Mouse (Mus musculus): ENCODE measurements around the gene Prss22. TPM values are rescaled to one million over a fixed set of nuclear protein-coding genes. Genes with fewer than 3 reads are reported as not detected.

The Prss22 gene
- polyA plus RNA-seq, 1 experiment from 2014 or later = 3.4 TPM

DNA sequence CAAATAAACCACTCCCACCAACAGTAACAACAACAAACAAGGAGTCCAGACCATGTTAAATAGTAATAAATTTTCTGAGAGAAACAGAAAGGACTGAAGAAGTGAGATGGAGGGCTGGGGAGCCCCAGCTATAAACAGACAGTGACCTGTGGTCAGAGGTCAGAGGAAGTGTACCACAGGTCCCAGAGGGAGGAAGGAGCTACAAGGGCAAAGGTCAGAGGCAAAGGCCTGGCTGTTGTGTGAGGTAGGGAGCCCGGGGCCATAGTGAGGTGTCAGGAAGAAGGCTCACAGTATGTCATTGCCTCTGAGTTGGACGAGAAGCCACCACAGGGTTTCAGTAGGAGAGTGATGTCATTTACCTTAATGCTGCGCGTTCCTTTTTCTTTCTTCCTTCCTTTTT is 15.0 kb downstream of the Prss22 start:
- no peaks in the 10 kb centered on the region for H3K36me3 ChIP-seq (ENCODE audit: control insufficient read depth, insufficient read depth, low read length)
- H3K4me3 ChIP-seq (ENCODE audit: low read depth, low read length) = no peak overlapping the region
- H3K27me3 ChIP-seq (ENCODE audit: control insufficient read depth, insufficient read depth, low read length) = no peaks in the 10 kb centered on the region
- H3K4me2 ChIP-seq (replicated peaks; ENCODE audit: low read depth) = no peak overlapping the region
- TF ChIP-seq CTCF (IDR thresholded peaks at IDR 0.05; ENCODE audit: low read depth) = no peak
- TF ChIP-seq EP300 (optimal IDR thresholded peaks at IDR 0.05) = no peak
- H3K9me3 ChIP-seq (ENCODE audit: control insufficient read depth, low read length) = no peaks in the 10 kb centered on the region
- WGBS = 55% methylated on average over 4 of the region's 4 CpGs
- no peaks in the 10 kb centered on the region for H3K4me1 ChIP-seq (replicated peaks; ENCODE audit: control insufficient read depth, insufficient read depth)
- H3K27ac ChIP-seq (replicated peaks) = no peak overlapping the region
- H3K9ac ChIP-seq (ENCODE audit: low read length) = no peak overlapping the region
- ATAC-seq (ENCODE audit: low FRiP score, low TSS enrichment) (no peak), DNase-seq (ENCODE audit: low spot score) (no peak)

- no peak within 1 kb of the TSS for H3K9ac ChIP-seq (ENCODE audit: low read length)
- TF ChIP-seq EP300 (optimal IDR thresholded peaks at IDR 0.05) (no peak), CTCF (IDR thresholded peaks at IDR 0.05; ENCODE audit: low read depth) (no peak)
- no peaks in the 10 kb centered on the region for H3K36me3 ChIP-seq (ENCODE audit: control insufficient read depth, insufficient read depth, low read length)
- H3K9me3 ChIP-seq (ENCODE audit: control insufficient read depth, low read length) = no peaks in the 10 kb centered on the region
- no peak for DNase-seq (ENCODE audit: low spot score)
- H3K27me3 ChIP-seq (ENCODE audit: control insufficient read depth, insufficient read depth, low read length) = no peaks in the 10 kb centered on the region
- peak; percentile 57 for ATAC-seq (ENCODE audit: low FRiP score, low TSS enrichment)
- WGBS = 52% methylated on average over 10 of the region's 10 CpGs
- no peak within 1 kb of the TSS for H3K4me3 ChIP-seq (ENCODE audit: low read depth, low read length)
- H3K4me1 ChIP-seq (replicated peaks; ENCODE audit: control insufficient read depth, insufficient read depth) = no peaks in the 10 kb centered on the region
- H3K4me2 ChIP-seq (replicated peaks; ENCODE audit: low read depth) = no peak within 1 kb of the TSS
- peak within 1 kb of the TSS; percentile 24; the same call in 1 of the 2 replicates for H3K27ac ChIP-seq (replicated peaks)
These were observed 17.5 kb downstream of the Prss22 start, which contains the start of gene Prss30 for GRCm38 (mm10) chr17:23980297-23980909. Gene Prss30, minus strand, starts transcription at chr17:23980566.

GRCm38 (mm10) chr17:23979471-23979870 is 18.4 kb downstream of the Prss22 start:
- no peaks in the 10 kb centered on the region for H3K4me1 ChIP-seq (replicated peaks; ENCODE audit: control insufficient read depth, insufficient read depth)
- H3K36me3 ChIP-seq (ENCODE audit: control insufficient read depth, insufficient read depth, low read length) = no peaks in the 10 kb centered on the region
- TF ChIP-seq EP300 (optimal IDR thresholded peaks at IDR 0.05) = no peak
- TF ChIP-seq CTCF (IDR thresholded peaks at IDR 0.05; ENCODE audit: low read depth) = no peak
- peak overlapping the region; percentile 24; the same call in 1 of the 2 replicates for H3K27ac ChIP-seq (replicated peaks)
- DNase-seq (ENCODE audit: low spot score) (no peak), ATAC-seq (ENCODE audit: low FRiP score, low TSS enrichment) (peak; percentile 85)
- H3K9me3 ChIP-seq (ENCODE audit: control insufficient read depth, low read length) = no peaks in the 10 kb centered on the region
- no peaks in the 10 kb centered on the region for H3K27me3 ChIP-seq (ENCODE audit: control insufficient read depth, insufficient read depth, low read length)
- 31% methylated on average over 3 of the region's 3 CpGs for WGBS
- no peak overlapping the region for H3K4me3 ChIP-seq (ENCODE audit: low read depth, low read length)
- H3K4me2 ChIP-seq (replicated peaks; ENCODE audit: low read depth) = no peak overlapping the region
- no peak overlapping the region for H3K9ac ChIP-seq (ENCODE audit: low read length)

DNA sequence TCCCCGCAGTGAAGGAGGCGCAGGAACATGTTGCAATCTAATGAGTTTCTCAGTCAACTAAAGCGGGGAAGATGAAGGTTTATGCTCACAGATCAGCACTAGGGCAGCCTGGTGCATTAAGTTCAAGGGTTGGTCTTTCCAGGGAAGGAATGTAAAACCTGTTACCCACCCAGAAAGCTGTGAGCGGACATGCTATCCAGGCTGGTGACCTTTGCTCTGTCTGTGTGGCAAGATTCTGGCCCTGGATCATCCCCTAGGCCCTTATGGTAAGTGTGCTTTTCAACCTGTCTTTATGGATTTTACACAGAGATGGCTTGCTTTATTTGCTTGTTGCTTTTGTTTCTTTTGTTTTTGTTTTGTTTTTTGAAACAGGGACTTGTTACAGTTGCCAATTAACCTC is 21.2 kb downstream of the Prss22 start:
- Histone ChIP-seq H3K27me3 (ENCODE audit: control insufficient read depth, insufficient read depth, low read length) (no peaks in the 10 kb centered on the region), H3K4me3 (ENCODE audit: low read depth, low read length) (no peak overlapping the region), H3K4me2 (replicated peaks; ENCODE audit: low read depth) (no peak overlapping the region), H3K4me1 (replicated peaks; ENCODE audit: control insufficient read depth, insufficient read depth) (no peaks in the 10 kb centered on the region), H3K36me3 (ENCODE audit: control insufficient read depth, insufficient read depth, low read length) (no peaks in the 10 kb centered on the region), H3K27ac (replicated peaks) (no peak overlapping the region), H3K9ac (ENCODE audit: low read length) (no peak overlapping the region), H3K9me3 (ENCODE audit: control insufficient read depth, low read length) (no peaks in the 10 kb centered on the region)
- no peak for ATAC-seq (ENCODE audit: low FRiP score, low TSS enrichment)
- no peak for DNase-seq (ENCODE audit: low spot score)
- WGBS = 82% methylated on average over 4 of the region's 4 CpGs
- TF ChIP-seq EP300 (optimal IDR thresholded peaks at IDR 0.05) (no peak), CTCF (IDR thresholded peaks at IDR 0.05; ENCODE audit: low read depth) (no peak)

GRCm38 (mm10) chr17:23971315-23971714 is 26.6 kb downstream of the Prss22 start:
- H3K4me2 ChIP-seq (replicated peaks; ENCODE audit: low read depth) = no peak overlapping the region
- ATAC-seq (ENCODE audit: low FRiP score, low TSS enrichment) (no peak), DNase-seq (ENCODE audit: low spot score) (no peak)
- H3K4me3 ChIP-seq (ENCODE audit: low read depth, low read length) = no peak overlapping the region
- no peak overlapping the region for H3K27ac ChIP-seq (replicated peaks)
- H3K4me1 ChIP-seq (replicated peaks; ENCODE audit: control insufficient read depth, insufficient read depth) = no peaks in the 10 kb centered on the region
- H3K27me3 ChIP-seq (ENCODE audit: control insufficient read depth, insufficient read depth, low read length) = no peaks in the 10 kb centered on the region
- no peak for TF ChIP-seq EP300 (optimal IDR thresholded peaks at IDR 0.05)
- TF ChIP-seq CTCF (IDR thresholded peaks at IDR 0.05; ENCODE audit: low read depth) = no peak
- no peak overlapping the region for H3K9ac ChIP-seq (ENCODE audit: low read length)
- no peaks in the 10 kb centered on the region for H3K36me3 ChIP-seq (ENCODE audit: control insufficient read depth, insufficient read depth, low read length)
- WGBS = 80% methylated on average over 9 of the region's 9 CpGs
- H3K9me3 ChIP-seq (ENCODE audit: control insufficient read depth, low read length) = no peaks in the 10 kb centered on the region

- DNase-seq (ENCODE audit: low spot score) (peak; percentile 80), ATAC-seq (ENCODE audit: low FRiP score, low TSS enrichment) (no peak)
- no peak overlapping the region for H3K4me2 ChIP-seq (replicated peaks; ENCODE audit: low read depth)
- WGBS = 0% methylated on average over 1 of the region's 1 CpGs
- no peaks in the 10 kb centered on the region for H3K4me1 ChIP-seq (replicated peaks; ENCODE audit: control insufficient read depth, insufficient read depth)
- no peak overlapping the region for H3K27ac ChIP-seq (replicated peaks)
- no peak overlapping the region for H3K4me3 ChIP-seq (ENCODE audit: low read depth, low read length)
- no peaks in the 10 kb centered on the region for H3K36me3 ChIP-seq (ENCODE audit: control insufficient read depth, insufficient read depth, low read length)
- TF ChIP-seq EP300 (optimal IDR thresholded peaks at IDR 0.05) (no peak), CTCF (IDR thresholded peaks at IDR 0.05; ENCODE audit: low read depth) (peak; percentile 87)
- H3K9me3 ChIP-seq (ENCODE audit: control insufficient read depth, low read length) = no peaks in the 10 kb centered on the region
- H3K9ac ChIP-seq (ENCODE audit: low read length) = no peak overlapping the region
- H3K27me3 ChIP-seq (ENCODE audit: control insufficient read depth, insufficient read depth, low read length) = no peaks in the 10 kb centered on the region
These were observed 28.7 kb downstream of the Prss22 start for GRCm38 (mm10) chr17:23969231-23969630.

Data from stomach, postnatal 0 days (tissue).